Mouse (Mus musculus) urinary bladder, postnatal 36 days (tissue): ENCODE measurements around the gene Cdc42ep2.

Source experiments
- DNase-seq, 2 experiments: peaks; one replicate each; pipeline ENCODE4 v3.0.0; 2022; ENCODE audit warnings: low spot score in 2 of 2, mixed read lengths in 1 of 2

Cdc42ep2 gene

GRCm38 (mm10) chr19:5940656-5941055 is 16.0 kb upstream of the Cdc42ep2 start:
- DNase-seq, result no peak

DNA sequence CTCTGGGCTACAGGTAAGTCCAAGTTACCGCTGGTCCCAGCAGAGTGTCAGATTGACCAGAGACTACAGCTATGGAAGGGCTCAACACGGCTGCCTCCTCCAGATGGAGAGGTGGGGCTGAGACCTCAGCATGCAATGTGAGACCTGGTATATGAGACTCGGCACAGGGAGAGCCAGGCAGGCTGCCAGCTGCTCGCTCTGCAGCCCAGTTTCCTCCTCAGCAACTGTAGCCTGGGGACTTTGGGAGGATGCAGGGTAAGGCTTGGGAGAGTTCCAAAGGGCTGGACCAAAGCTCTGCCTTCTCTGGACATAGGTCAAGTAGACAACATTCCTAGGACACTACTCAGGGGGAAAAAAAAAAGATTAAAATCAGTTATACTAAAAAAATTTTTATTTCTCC is 15.6 kb upstream of the Cdc42ep2 start:
- DNase-seq, result peak; percentile 64 to 86

DNA sequence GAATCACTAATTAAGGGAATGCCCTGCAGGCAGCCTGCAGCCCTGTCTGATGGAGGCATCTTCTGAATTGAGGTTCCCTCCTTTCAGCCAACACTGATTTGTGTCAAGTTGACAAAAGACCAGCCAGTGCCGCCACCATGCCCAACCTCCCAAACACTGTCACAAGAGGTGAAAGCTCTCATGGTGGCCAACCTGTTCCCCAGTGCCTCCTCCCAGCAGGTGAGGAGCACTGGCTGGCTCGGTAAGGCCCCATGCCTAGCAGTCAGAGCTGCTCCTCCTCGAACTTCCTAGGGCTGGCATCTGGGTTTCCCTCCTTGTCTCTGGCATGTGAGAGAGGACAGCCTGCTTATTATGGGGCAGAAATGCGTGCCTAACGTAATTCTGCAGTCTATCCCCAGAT is 15.1 kb upstream of the Cdc42ep2 start:
- no peak for DNase-seq

GRCm38 (mm10) chr19:5938516-5938915 is 13.9 kb upstream of the Cdc42ep2 start:
- DNase-seq, result no peak

- DNase-seq, result no peak
These were observed 13.3 kb upstream of the Cdc42ep2 start for GRCm38 (mm10) chr19:5937836-5938406.

DNA sequence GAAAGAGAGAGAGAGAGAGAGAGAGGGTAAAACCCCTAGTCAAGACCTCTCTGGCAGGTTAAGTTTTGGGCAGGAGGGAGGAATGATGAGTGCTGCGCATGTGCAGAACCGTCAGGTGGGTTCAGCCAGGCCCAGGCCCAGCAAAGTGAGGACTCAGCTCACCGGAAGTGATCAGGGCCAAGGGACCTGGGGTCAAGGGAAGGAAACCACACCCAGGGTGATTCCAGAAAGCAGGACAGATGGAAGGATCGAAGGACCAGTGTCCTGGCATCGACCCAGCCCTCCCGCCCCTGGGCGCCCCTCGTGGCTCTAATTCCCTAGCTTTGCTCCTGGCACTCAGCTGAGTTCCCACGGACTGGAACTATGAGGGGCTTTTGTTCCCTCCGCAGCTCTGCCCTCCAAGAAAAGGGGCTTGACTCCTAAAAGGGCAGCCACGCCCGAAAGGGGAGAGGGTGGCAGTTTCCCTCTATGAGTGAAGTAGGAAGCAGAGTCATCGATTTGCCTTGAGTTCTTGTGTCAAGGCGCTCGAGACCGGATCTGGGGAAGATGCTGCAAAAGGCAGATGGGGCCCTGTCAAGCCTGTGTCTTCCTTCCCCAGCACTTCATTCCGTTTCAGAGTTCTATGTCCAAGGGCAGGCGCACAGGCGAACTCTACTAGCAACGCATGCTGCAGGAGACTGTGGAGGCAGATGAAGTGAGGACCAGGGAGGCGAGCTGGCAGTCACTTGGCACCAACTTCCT is 12.6 kb upstream of the Cdc42ep2 start:
- DNase-seq, result no peak

GRCm38 (mm10) chr19:5935691-5936090 is 11.1 kb upstream of the Cdc42ep2 start:
- no peak for DNase-seq

- DNase-seq, result peak; percentile 58 to 65
These were observed 10.7 kb upstream of the Cdc42ep2 start for GRCm38 (mm10) chr19:5935266-5935665.

GRCm38 (mm10) chr19:5929634-5930596 is 5.3 kb upstream of the Cdc42ep2 start:
- no peak for DNase-seq

GRCm38 (mm10) chr19:5928546-5928945 is 3.9 kb upstream of the Cdc42ep2 start:
- no peak for DNase-seq

DNA sequence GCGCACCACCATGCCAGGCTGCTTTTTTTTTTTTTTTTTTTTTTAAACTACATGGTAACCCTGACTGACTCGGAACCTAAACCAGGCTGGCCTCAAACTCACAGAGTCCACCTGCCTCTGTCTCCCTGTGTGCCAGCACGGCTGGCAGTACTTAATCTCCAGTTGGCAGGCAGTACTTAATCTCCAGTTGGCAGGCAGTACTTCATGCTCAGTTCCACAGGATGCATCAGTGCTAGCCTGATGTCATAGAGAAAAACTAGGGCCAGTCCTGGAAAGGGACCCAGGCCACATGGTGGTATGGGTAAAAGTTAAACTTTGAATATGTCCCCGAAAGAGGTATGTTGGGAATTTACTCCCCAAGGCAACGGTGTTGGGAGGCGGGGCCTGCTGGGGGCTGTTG is 3.5 kb upstream of the Cdc42ep2 start:
- DNase-seq, result no peak

DNA sequence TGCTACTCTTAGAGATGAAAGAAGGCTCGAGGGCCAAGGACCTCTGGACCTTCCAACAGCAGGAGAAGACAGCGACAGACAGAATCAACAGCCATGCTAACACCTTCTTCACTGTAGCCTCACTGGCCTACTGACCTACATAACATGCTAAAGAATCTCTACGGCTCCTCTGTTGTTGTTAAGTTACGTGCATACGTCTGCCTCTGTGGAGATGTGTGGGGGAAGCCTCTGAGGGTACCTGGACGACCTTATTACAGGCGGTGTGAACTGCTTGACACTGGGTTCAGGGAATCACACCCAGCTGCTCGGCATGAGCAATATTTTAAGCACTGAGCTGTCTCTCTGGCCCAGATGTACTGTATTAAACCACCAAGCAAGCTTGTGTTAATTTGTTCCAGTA is 2.9 kb upstream of the Cdc42ep2 start:
- DNase-seq, result no peak

- DNase-seq, result no peak
These were observed 2.4 kb upstream of the Cdc42ep2 start for GRCm38 (mm10) chr19:5927026-5927425.

- no peak for DNase-seq
These were observed 767 bp upstream of the Cdc42ep2 start for GRCm38 (mm10) chr19:5925311-5925855.

DNA sequence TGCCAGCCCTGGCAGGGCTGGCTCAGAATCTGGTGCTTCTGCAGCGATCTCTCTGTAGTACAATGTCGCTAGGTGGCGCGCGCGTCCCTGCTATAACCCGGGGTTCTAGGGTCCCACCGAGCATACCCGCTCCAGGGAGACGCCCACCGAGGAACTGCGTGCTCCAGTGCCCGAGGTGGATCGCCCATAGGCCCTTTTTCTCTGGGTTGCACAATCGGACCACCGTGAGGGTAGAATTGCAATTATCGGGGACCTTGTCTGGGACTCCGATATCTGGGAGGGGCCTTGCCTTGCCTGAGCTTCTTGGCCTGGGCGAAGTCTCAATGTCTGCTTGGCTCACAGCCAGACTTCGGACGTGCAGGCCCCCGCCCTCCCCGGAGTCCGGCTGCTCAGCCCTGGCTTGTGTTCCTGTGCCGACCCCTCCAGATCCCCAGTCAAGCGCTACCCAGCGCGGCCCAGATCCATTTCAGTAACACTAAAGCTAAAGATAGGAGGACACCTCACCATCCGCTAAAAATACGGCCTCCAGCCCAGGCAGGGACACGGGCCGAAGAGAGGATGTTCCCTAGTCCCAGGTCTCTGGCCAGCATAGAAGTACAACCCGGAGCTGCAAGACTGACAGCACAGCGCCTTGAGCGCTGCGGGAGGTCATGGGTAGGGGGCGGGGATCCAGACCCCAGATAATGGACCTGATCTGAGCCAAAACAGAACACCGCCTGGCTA is 465 bp downstream of the Cdc42ep2 start:
- DNase-seq, result peak; percentile 83 to 90

GRCm38 (mm10) chr19:5922963-5923362 is 1.7 kb downstream of the Cdc42ep2 start:
- no peak for DNase-seq

DNA sequence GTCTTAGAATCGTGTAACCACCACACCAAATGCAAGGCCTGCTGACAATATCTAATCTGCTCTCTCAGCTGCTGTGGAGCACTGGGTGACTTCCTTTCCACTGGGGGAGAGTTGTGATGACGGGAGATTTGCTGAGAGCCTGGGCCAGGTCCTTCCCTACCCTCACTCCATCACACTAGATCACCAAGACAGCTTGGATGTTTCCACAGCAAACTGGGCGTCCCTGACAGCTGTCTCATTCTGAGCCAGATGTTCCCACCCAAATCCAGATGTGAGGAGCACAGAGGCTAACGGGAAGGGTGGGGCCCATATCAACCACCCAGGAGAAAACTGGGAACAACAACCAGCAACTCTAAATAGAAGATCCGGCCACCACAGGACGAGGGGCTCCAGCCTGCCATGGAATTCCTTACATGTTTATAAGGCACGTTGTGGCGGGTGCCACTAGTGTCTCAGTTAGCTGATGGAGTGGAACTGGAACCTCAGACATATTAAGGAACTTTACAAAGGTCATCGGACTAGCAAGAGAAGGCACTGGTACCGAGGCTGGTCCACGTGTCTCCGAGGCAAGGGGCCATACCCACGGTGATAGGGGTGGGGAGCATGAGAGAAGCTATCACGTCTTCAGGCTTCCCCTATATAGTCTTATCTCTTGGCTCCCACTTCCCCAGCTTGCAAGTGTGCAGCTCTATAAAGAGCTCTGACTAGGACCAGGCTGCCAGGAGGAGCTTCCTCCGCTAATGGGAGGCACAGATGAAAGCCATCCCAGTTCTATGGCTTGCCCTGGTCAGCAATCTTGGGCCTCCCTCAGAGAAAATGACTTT is 2.3 kb downstream of the Cdc42ep2 start:
- no peak for DNase-seq

DNA sequence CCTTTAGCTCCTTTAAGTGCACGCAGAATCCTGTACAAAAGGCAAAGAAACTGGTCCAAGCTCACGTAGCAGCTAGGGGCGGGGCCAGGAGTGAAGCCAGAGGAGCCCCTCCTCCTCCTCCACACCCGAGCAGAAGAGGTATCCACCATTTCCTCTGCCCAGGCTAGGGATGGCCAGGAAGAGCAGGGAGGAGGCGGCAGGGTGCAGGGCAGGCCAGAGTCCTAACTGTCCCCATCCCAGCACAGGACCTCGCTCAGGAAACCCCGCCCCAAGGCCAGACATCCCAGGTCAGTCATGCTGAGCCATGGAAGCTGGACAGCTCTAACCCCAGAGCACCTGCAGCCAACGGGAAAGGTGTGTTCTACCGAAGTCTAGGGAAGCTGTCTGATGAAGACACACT is 2.9 kb downstream of the Cdc42ep2 start:
- no peak for DNase-seq

DNA sequence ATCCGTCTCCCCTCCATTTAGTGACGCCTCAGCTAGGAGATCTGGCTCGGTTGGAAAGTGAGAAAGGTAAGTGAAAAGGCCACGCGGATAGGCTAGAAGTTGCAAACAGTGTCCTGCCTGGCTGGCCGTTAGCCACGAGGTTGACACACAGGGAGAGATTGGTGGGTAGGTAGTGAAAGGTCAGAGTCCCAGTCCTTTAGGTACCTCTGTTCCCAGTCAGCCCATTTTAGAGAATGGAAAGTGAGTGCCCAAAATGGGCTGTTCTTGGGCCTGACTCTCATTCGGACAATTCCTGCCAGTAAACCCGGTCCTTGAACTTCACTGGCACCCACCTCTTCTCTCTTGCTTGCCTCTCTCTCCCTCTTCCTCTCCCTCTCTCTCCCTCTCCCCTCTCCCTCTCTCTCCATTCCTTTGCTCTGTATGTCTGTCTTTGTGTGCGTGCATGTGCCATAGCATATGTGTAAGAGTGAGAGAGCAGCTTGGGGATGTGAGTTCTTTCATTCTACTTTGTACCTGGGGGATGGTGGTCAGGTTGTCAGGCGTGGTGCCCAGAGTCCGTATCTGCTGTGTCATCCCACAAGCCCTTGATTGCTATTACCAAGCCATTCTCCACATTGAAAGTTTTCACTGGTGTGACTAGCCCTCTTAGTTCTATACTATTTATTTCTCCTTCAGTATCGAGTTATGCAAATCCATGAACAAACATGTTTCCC is 11.5 kb downstream of the Cdc42ep2 start, which contains the start of gene Dpf2:
Gene Dpf2 (minus strand): TSS at position 4 of the 713 bp plus-strand sequence.
- DNase-seq, result no peak
